Mouse (Mus musculus): Measurements from ENCODE around the gene Rgs8. TPM values are rescaled to one million over a fixed set of nuclear protein-coding genes. Genes with fewer than 3 reads are reported as not detected.
A peak's percentile ranks its signal among the peaks of the same experiment; 100 is the strongest.

Gene Rgs8
- total and polyA plus RNA-seq, 2 experiments from 2014 or later: 14.1 to 23.9 TPM

- no peak for TF ChIP-seq CTCF (IDR thresholded peaks at IDR 0.05; ENCODE audit: low read depth)
- Histone ChIP-seq H3K27me3 (ENCODE audit: insufficient read depth, low read length) (no peaks in the 10 kb centered on the region), H3K4me3 (ENCODE audit: low read length) (no peak overlapping the region), H3K9me3 (ENCODE audit: low read length) (no peaks in the 10 kb centered on the region), H3K9ac (replicated peaks; ENCODE audit: low read length) (no peak overlapping the region), H3K4me1 (ENCODE audit: insufficient read depth, low read length) (peaks cover 17% of the 10 kb centered on the region; the same call in 1 of the 2 replicates), H3K36me3 (ENCODE audit: insufficient read depth, low read length) (no peaks in the 10 kb centered on the region), H3K27ac (peak overlapping the region; percentile 17; the same call in 1 of the 2 replicates), H3K4me2 (ENCODE audit: low read depth, low read length) (no peak overlapping the region)
- 17% methylated on average over 9 of the region's 9 CpGs for WGBS
- ATAC-seq (peak; percentile 52), DNase-seq (ENCODE audit: low spot score) (peak; percentile 82)
Observed at GRCm38 (mm10) chr1:153737101-153738085, 84.6 kb downstream of the Rgs8 start.

- Histone ChIP-seq H3K9ac (replicated peaks; ENCODE audit: low read length) (0 out of 2 replicates have a peak overlapping the region, but pooled peaks have one; percentile 33), H3K9me3 (ENCODE audit: low read length) (no peaks in the 10 kb centered on the region), H3K4me3 (ENCODE audit: low read length) (peak overlapping the region; percentile 42)
Observed at GRCm38 (mm10) chr1:153739437-153740015, 86.7 kb downstream of the Rgs8 start.

GRCm38 (mm10) chr1:153740145-153740544 is 87.3 kb downstream of the Rgs8 start, which contains the start of gene Rgs16:
Gene Rgs16, plus strand, starts transcription at chr1:153740349.
- 2% methylated on average over 28 of the region's 28 CpGs for WGBS
- Histone ChIP-seq H3K4me2 (ENCODE audit: low read depth, low read length) (peak within 1 kb of the TSS; percentile 69), H3K27me3 (ENCODE audit: insufficient read depth, low read length) (no peaks in the 10 kb centered on the region), H3K4me1 (ENCODE audit: insufficient read depth, low read length) (peaks cover 17% of the 10 kb centered on the region; the same call in 1 of the 2 replicates), H3K4me3 (ENCODE audit: low read length) (peak within 1 kb of the TSS; percentile 42), H3K36me3 (ENCODE audit: insufficient read depth, low read length) (no peaks in the 10 kb centered on the region), H3K9ac (replicated peaks; ENCODE audit: low read length) (peak within 1 kb of the TSS; percentile 33), H3K27ac (no peak within 1 kb of the TSS), H3K9me3 (ENCODE audit: low read length) (no peaks in the 10 kb centered on the region)
- no peak for TF ChIP-seq CTCF (IDR thresholded peaks at IDR 0.05; ENCODE audit: low read depth)
- DNase-seq (ENCODE audit: low spot score) (peak; percentile 87), ATAC-seq (peak; percentile 70; the same call in 1 of the 2 replicates)

More at GRCm38 (mm10) chr1:153739437-153740015, 86.7 kb downstream of the Rgs8 start:
- TF ChIP-seq CTCF (IDR thresholded peaks at IDR 0.05; ENCODE audit: low read depth): peak; percentile 43; the same call in 1 of the 2 replicates
- H3K4me2 ChIP-seq (ENCODE audit: low read depth, low read length): peak overlapping the region; percentile 69
- ATAC-seq: no peak
- no peaks in the 10 kb centered on the region for H3K27me3 ChIP-seq (ENCODE audit: insufficient read depth, low read length)
- DNase-seq (ENCODE audit: low spot score): peak; percentile 46
- no peak overlapping the region for H3K27ac ChIP-seq
- H3K4me1 ChIP-seq (ENCODE audit: insufficient read depth, low read length): peaks cover 17% of the 10 kb centered on the region; the same call in 1 of the 2 replicates
- WGBS: 25% methylated on average over 13 of the region's 13 CpGs
- no peaks in the 10 kb centered on the region for H3K36me3 ChIP-seq (ENCODE audit: insufficient read depth, low read length)

- Histone ChIP-seq H3K27me3 (ENCODE audit: insufficient read depth, low read length) (no peaks in the 10 kb centered on the region), H3K4me3 (ENCODE audit: low read length) (peak overlapping the region; percentile 42), H3K9me3 (ENCODE audit: low read length) (no peaks in the 10 kb centered on the region), H3K4me2 (ENCODE audit: low read depth, low read length) (peak overlapping the region; percentile 69), H3K4me1 (ENCODE audit: insufficient read depth, low read length) (peaks cover 17% of the 10 kb centered on the region; the same call in 1 of the 2 replicates), H3K36me3 (ENCODE audit: insufficient read depth, low read length) (no peaks in the 10 kb centered on the region), H3K27ac (no peak overlapping the region), H3K9ac (replicated peaks; ENCODE audit: low read length) (no peak overlapping the region)
- ATAC-seq (no peak), DNase-seq (ENCODE audit: low spot score) (no peak)
- WGBS: 34% methylated on average over 12 of the region's 12 CpGs
- TF ChIP-seq CTCF (IDR thresholded peaks at IDR 0.05; ENCODE audit: low read depth): no peak
Observed at GRCm38 (mm10) chr1:153740775-153741400, 88.1 kb downstream of the Rgs8 start.

- no peak for ATAC-seq
- H3K4me1 ChIP-seq (ENCODE audit: insufficient read depth, low read length): peaks cover 14% of the 10 kb centered on the region; the same call in 1 of the 2 replicates
- H3K27ac ChIP-seq: no peak overlapping the region
- no peak overlapping the region for H3K9ac ChIP-seq (replicated peaks; ENCODE audit: low read length)
- no peak for TF ChIP-seq CTCF (IDR thresholded peaks at IDR 0.05; ENCODE audit: low read depth)
- WGBS: 52% methylated on average over 18 of the region's 18 CpGs
- no peaks in the 10 kb centered on the region for H3K9me3 ChIP-seq (ENCODE audit: low read length)
- H3K36me3 ChIP-seq (ENCODE audit: insufficient read depth, low read length): no peaks in the 10 kb centered on the region
- no peaks in the 10 kb centered on the region for H3K27me3 ChIP-seq (ENCODE audit: insufficient read depth, low read length)
- 0 out of 2 replicates have a peak overlapping the region, but pooled peaks have one; percentile 4 for H3K4me3 ChIP-seq (ENCODE audit: low read length)
- H3K4me2 ChIP-seq (ENCODE audit: low read depth, low read length): peak overlapping the region; percentile 69
- DNase-seq (ENCODE audit: low spot score): no peak
Observed at GRCm38 (mm10) chr1:153741551-153742316, 88.9 kb downstream of the Rgs8 start.

All from hindbrain, postnatal 0 days (tissue).